Mouse (Mus musculus): Measurements from ENCODE around the gene Prkch.
A peak's percentile ranks its signal among the peaks of the same experiment; 100 is the strongest.

Prkch gene

GRCm38 (mm10) chr12:73762001-73762400 lies 177.4 kb downstream of the Prkch start:
- DNase-seq (ENCODE audit: low spot score), result no peak

- no peak for DNase-seq (ENCODE audit: low spot score)
These were observed 178.2 kb downstream of the Prkch start for GRCm38 (mm10) chr12:73762762-73763161.

DNA sequence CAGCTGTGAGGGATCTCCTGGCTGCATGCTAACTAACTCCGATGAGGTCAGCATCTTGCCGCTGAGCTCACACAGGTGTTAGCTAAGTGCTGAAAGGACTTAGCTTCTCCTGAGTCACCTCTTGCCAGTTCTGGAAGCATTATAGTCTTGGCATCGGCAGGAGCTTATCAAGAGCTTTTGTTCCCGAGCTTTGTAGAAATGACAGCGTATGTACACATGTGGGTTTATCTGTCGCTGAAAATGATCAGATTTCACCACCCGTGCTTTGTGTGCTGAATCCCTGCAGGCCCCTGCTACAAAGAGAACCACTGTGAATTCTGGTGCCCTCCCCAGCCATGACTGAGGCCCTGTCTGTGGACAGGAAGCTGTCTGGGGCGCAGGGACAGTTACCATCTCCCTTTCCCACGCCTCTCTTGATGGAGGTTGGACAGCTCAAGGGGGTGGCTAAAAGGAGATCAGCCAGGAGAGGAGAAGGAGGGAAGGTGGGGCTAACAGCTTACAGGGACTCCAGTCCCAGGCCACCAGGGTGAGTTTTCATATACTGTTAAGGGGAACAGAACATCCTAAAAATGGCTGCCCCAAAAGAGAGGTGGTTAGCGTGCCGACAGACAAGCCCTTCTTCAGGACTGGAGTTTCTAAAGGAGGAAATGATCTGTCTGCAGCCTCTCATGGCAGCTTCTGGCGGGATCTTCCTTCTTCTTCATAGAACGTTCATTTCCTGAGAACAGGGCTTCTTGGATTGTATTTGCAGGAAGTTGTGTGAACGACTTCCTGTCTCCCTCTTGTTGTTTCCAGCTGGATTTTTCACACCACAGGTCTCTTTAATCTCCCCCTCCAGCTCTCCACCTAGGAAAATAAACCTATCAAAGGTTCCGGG lies 180.3 kb downstream of the Prkch start:
- no peak for DNase-seq (ENCODE audit: low spot score)

DNA sequence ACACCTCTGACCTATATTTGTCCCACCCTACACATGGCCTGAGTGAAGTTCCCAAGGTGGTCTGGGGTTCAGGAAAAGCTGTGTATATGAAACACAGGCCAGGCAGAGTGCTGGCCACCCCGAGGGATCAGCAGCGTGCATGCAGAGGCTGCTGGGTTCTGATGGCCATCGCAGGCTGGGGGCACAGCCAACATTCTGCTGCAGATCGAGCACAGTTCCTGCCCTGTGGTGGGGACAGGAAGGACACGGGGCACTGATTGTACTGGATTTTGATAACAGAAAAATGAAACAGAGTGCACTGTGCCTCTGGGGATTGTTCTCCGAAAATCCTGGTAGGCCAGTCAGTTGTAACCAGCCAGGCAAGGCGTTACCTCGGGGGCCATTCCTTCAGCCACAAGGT lies 181.6 kb downstream of the Prkch start:
- DNase-seq (ENCODE audit: low spot score), result no peak

- no peak for DNase-seq (ENCODE audit: low spot score)
These were observed 184.2 kb downstream of the Prkch start for GRCm38 (mm10) chr12:73768788-73769187.

- DNase-seq (ENCODE audit: low spot score), result no peak
These were observed 184.9 kb downstream of the Prkch start for GRCm38 (mm10) chr12:73769536-73769935.

DNA sequence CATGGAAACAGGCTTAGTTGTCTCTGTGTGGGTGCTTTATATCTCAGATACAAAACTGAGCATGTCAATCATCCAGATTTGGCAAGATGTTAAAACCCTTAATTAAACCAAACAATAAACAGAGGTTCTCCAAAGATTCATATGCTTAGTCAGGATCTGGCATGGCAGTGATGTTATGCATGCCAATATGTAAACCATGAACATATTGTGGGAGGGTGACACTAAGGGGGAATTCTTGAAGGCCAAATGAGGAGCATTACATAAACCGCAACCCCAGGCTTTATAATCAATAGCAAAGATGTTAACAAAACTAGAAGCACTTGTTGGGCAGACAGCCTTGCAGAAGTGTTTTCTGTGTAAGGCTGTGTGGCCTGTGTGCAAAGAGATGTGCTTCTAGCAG lies 186.2 kb downstream of the Prkch start:
- DNase-seq (ENCODE audit: low spot score), result no peak

- DNase-seq (ENCODE audit: low spot score), result no peak
These were observed 190.3 kb downstream of the Prkch start for GRCm38 (mm10) chr12:73774793-73775385.

DNA sequence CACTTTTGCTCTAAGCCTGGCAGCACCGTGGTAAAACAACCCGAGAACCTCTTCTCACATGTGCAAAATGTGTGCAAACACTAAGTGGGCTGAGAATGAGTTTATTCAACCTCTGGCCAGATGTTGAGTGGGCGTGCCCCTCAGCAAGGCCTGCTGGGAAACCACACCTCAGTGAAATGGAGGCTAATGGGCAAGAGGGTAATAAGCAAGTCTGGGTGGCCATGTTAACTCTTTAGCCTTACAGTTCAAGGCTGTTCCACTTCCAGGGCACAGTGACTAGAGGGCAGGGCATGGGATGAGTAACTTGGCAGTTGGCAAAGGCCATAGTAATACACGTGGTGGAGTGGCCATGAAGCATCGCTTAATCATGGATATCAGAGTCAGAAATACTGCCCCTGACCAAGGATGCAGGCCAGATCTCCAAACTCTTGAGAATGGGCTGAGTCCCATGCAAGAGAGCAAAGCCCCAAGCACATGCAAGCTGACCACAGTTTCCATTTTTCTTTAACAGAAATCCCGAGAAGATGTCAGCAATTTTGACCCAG lies 191.9 kb downstream of the Prkch start:
- no peak for DNase-seq (ENCODE audit: low spot score)

- DNase-seq (ENCODE audit: low spot score), result no peak
These were observed 193.1 kb downstream of the Prkch start for GRCm38 (mm10) chr12:73777673-73778072.

GRCm38 (mm10) chr12:73779332-73780231 lies 195.0 kb downstream of the Prkch start:
- DNase-seq (ENCODE audit: low spot score), result peak; percentile 70

- no peak for DNase-seq (ENCODE audit: low spot score)
These were observed 196.9 kb downstream of the Prkch start for GRCm38 (mm10) chr12:73781425-73782032.

DNA sequence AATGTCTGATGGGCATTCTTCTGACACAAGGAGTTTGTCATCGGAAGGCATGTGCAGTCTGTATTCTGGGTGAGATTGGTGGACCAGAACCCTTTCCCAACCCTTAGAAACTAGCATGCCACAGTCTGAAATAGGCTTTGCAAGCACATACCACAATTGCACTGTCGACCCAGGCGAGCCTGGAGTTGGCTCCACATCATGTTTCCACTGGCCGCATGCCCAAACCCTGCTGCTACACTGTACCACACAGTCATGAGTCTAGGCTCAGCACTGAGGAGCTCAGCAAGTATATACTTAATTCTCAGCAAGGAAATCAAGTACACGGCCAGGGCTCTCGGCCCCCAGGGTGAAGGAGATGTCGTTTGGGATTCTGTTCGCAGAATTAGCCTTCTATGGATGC lies 202.3 kb downstream of the Prkch start:
- peak; percentile 75 for DNase-seq (ENCODE audit: low spot score)

DNA sequence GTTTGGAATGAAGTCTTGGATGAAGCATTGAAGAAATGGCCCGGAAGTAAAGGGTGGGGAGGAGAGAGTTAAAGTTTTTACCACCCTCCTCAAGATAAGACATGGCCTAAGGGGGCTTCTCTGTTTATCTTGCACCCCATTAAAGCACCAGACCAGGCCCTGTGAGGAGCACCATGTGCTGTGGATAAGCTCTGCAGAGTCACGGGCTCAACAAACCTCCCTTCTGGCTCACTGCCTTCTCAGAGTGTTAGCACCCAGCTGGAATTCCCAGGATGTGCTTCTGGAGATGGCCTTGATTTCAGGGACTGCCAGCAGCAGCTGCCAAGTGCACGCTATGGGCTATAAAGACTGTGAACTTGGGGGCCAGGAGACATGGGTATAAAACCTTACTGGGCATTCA lies 204.3 kb downstream of the Prkch start:
- DNase-seq (ENCODE audit: low spot score), result no peak

DNA sequence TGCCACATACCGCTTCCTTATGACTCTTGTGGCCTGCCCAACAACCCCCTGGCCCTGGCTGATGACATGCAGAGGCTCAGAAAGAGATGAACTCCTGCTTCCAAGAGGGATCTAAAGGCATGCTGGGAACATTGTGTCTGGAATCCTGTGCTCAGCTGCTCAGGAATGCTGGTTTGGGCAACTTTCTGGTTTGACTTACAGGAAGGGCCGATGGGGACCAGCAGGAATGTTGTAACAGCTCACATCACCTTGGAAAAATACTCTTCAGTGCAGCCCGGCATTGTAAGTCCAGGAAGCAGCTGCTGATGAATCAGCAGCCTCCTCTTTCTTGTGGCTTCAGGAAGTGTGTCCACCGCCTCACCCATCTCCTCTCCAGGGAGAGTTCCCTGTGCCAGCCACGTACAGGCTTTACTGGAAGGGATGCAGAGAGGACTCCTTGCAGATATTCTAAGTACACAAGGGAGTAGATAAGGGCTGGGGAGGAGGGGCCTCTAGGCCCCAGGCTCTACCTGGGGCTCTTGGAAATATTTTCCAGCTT lies 206.0 kb downstream of the Prkch start:
- DNase-seq (ENCODE audit: low spot score), result no peak

DNA sequence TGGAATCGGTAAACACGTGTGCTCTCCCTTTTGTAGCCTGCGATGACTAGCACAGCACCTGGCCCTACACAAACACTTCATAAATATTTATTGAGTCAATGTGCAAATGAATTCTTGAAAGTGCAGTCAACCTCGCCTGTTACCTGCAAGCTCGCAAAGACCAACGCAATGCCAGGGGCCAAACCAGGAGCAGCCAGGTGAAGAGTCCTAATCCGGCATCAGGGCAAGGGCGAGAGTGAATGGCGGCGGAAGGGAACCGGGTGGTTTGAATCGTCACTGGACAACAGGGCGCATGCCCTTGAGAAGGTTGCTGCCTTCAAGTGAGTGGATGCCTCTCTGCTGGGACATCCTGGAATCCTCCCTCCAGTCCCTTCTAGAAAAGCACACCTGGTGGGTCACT lies 208.6 kb downstream of the Prkch start:
- DNase-seq (ENCODE audit: low spot score), result no peak

- DNase-seq (ENCODE audit: low spot score), result no peak
These were observed 209.1 kb downstream of the Prkch start for GRCm38 (mm10) chr12:73793744-73794143.

- DNase-seq (ENCODE audit: low spot score), result peak; percentile 70
These were observed 209.7 kb downstream of the Prkch start for GRCm38 (mm10) chr12:73794151-73794883.

DNA sequence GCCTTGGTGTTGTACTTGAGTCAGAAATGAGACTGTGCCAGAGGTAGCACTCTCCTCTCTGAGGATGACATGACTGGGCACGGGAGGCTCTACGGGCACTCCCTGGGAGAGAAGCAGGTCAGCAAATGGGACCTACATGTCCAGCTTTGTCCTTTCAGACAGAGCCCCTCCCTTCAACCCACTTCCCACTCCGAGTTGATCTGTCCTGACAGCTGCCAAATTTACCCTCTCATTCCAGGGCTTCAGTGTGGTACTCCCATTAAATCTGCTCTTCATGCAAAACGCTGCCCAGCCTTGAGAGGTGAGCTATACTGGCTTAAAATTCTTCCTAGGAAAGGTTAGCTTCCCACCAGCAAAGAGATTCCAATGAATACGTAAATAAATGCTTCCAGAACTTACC lies 215.1 kb downstream of the Prkch start:
- no peak for DNase-seq (ENCODE audit: low spot score)

GRCm38 (mm10) chr12:73800886-73801285 lies 216.3 kb downstream of the Prkch start:
- peak; percentile 48 for DNase-seq (ENCODE audit: low spot score)

- no peak for DNase-seq (ENCODE audit: low spot score)
These were observed 217.2 kb downstream of the Prkch start for GRCm38 (mm10) chr12:73801845-73802244.

All from urinary bladder, postnatal 14 days (tissue).